Mouse (Mus musculus) hindbrain, embryonic 14.5 days (tissue): ENCODE results near the gene Fgf2. TPM values are rescaled to one million over a fixed set of nuclear protein-coding genes. Genes with fewer than 3 reads are reported as not detected.

Source experiments
- ATAC-seq: fragments of 200-750 bp; cut with Nextera tagmentation; 2 replicates; pipeline ENCODE4 v1.8.0; 2017; ENCODE audit warnings: moderate number of reproducible peaks, mild to moderate bottlenecking, moderate TSS enrichment, moderate library complexity; ENCODE audit not compliant: low FRiP score
- DNase-seq: peaks from one replicate; pipeline ENCODE4 v3.0.0-alpha.2; 2015; ENCODE audit warnings: low spot score
- H3K27ac ChIP-seq: fragments of 300-500 bp; sonication (generic); 2 replicates; pipeline ENCODE4 v1.5.1; 2014; ENCODE audit warnings: mild to moderate bottlenecking, moderate library complexity
- H3K27me3 ChIP-seq: fragments of 300-500 bp; sonication (generic); 2 replicates; pipeline ENCODE4 v1.6.1; 2014; ENCODE audit warnings: mild to moderate bottlenecking, low read length, mixed read lengths; ENCODE audit not compliant: control insufficient read depth, insufficient read depth
- H3K36me3 ChIP-seq: fragments of 300-500 bp; sonication (generic); replicated peaks from 2 replicates; pipeline ENCODE4 v1.6.1; 2014; ENCODE audit not compliant: control insufficient read depth, insufficient read depth
- H3K4me1 ChIP-seq: fragments of 300-500 bp; sonication (generic); replicated peaks from 2 replicates; pipeline ENCODE4 v1.6.1; 2014; ENCODE audit warnings: antibody characterized with exemption, low read length, mixed read lengths; ENCODE audit not compliant: control insufficient read depth, insufficient read depth
- H3K4me2 ChIP-seq: fragments of 300-500 bp; sonication (generic); replicated peaks from 2 replicates; pipeline ENCODE4 v1.6.1; 2014; ENCODE audit warnings: mild to moderate bottlenecking, moderate library complexity
- H3K4me3 ChIP-seq: fragments of 300-500 bp; sonication (generic); replicated peaks from 2 replicates; pipeline ENCODE4 v1.5.1; 2014; ENCODE audit warnings: mild to moderate bottlenecking, low read length
- H3K9ac ChIP-seq: fragments of 300-500 bp; sonication (generic); 2 replicates; pipeline ENCODE4 v1.6.1; 2014
- H3K9me3 ChIP-seq: fragments of 300-500 bp; sonication (generic); 2 replicates; pipeline ENCODE4 v1.6.1; 2016; ENCODE audit warnings: low read length; ENCODE audit not compliant: control insufficient read depth
- WGBS: fragments of 180-500 bp; shearing (Covaris S2); extraction: QIAGEN DNeasy Blood & Tissue Kit; methylation state at CpG from one replicate; pipeline ENCODE4 v1.1.7; 2014; 5-methylcytosine and 5-hydroxymethylcytosine counted together
- polyA plus RNA-seq: library from polyadenylated mRNA; unstranded; fragments of >200 nt; fragmentation: Nextera tagmentation; extraction: Ambion mirVana; gene quantifications from 2 replicates; pipeline ENCODE4 v1.2.1, GENCODE M21; 2014

The Fgf2 gene
- 1.1 and 1.5 TPM in 2 replicates for polyA plus RNA-seq

DNA sequence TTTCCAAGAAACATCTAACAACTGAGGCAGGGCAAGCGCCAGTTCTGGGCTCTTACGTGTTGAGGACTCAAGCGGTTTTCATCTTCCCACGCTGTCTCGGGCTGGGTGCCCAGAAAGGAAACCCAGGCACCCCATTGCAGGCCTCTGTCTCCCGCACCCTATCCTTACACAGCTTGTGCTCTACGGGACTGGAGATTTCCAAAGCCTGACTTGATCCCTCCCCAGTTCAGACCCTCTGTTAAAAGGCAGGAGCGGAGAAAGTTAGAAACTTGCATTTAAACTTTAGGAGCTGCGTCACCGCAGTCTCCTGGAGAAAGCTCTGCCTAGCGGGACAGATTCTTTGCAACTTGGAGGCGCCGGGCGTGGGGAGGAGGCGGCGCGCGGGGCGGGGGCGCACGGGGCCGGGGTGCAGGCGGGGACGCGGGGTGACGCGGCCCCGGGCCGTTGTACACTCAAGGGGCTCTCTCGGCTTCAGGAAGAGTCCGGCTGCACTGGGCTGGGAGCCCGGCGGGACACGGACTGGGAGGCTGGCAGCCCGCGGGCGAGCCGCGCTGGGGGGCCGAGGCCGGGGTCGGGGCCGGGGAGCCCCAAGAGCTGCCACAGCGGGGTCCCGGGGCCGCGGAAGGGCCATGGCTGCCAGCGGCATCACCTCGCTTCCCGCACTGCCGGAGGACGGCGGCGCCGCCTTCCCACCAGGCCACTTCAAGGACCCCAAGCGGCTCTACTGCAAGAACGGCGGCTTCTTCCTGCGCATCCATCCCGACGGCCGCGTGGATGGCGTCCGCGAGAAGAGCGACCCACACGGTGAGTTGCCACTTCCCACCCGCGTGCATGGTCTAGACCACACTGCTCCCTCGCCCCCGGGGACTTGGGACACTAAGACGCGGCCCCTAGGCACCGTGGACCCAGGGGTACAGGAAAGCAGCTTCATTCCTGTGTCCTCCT is at the start of gene Fgf2:
Fgf2 (plus strand) TSS at position 126 of the 945 bp plus-strand sequence.
- Histone ChIP-seq H3K27me3 (peaks cover 26% of the 10 kb centered on the region), H3K9ac (peak within 1 kb of the TSS; percentile 61), H3K36me3 (no peaks in the 10 kb centered on the region), H3K4me3 (peak within 1 kb of the TSS; percentile 70), H3K27ac (no peak within 1 kb of the TSS), H3K9me3 (no peaks in the 10 kb centered on the region), H3K4me2 (peak within 1 kb of the TSS; percentile 100), H3K4me1 (peaks cover 12% of the 10 kb centered on the region)
- ATAC-seq (peak; percentile 77), DNase-seq (peak; percentile 34)
- 1% methylated on average over 65 of the region's 75 CpGs for WGBS

DNA sequence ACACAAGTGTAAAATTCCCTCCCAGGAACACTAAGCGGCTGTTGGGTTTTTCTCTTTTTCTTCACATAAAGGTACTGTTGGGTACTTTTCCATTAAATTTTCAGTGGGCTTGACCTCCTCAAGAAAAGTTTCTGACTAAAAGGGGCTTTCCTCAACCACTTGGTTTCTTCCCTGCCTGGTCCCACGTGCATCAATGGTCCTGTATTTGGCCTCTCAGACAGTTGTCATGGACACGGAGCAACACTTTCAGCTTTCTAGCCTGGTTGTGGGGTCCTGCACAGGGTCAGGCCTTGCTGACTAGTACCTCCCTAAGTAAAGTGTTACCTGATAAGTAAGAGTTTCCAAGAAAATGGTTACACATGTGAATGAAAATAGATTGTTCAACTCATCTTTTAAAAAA is 48.7 kb upstream of the Fgf2 start:
- Histone ChIP-seq H3K4me3 (no peak overlapping the region), H3K27ac (no peak overlapping the region), H3K4me2 (no peak overlapping the region), H3K27me3 (no peaks in the 10 kb centered on the region), H3K9ac (no peak overlapping the region), H3K4me1 (no peaks in the 10 kb centered on the region), H3K36me3 (no peaks in the 10 kb centered on the region), H3K9me3 (no peaks in the 10 kb centered on the region)
- ATAC-seq (no peak), DNase-seq (no peak)
- 68% methylated on average over 3 of the region's 3 CpGs for WGBS

DNA sequence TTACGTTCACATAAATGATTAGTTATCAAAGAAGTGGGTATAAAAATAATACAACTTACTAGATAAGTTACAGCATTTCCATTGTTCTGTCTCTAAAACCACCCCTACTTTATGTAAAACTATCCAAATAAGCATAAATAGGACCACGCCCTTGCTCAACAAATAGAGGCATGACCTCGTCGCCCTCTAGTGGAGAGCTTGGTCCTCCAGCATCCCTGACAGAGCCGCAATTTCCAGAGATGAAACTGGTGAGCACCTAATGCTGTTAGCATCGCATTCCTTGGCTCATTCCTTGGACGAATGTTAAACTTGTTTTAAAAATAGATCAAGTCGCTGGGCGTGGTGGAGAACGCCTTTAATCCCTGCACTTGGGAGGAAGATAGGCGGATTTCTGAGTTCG is 45.5 kb upstream of the Fgf2 start:
- no peaks in the 10 kb centered on the region for H3K36me3 ChIP-seq

DNA sequence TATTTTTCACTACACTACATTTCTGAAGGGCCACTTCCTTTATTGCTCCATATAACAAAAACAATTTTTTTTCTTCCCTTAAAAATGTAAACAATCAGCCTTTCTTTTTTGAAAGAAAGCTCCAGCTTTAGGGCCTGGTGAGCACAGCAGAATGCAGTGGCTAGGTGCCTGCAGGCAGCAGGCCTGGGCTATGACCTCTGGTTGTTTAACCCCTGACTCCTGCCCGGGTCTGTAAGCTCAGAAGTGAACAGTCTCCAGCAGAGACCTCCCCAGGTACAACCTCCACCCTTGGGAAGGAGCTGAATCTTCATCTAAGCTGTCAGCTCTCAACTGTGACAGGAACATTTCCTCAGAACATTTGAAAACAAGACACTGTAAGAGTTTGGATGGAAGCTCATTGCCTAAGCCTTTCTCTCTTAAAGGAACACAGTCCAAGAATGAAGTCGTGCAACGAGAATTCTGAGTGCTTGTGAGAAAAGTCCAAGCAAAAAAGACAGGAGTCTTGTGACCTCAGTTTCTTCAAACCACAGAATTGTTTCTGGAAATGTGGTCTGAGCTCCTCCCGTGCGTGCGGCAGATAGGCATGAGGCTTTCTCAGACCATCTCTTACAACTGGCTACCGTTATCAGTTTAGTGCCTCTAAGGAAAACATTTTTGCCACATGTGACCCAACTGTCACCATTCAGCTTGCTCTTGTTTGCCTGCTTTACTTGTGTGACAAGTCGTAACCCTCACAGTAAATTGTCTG is 44.6 kb upstream of the Fgf2 start:
- Histone ChIP-seq H3K4me3 (no peak overlapping the region), H3K27me3 (no peaks in the 10 kb centered on the region), H3K27ac (no peak overlapping the region), H3K36me3 (no peaks in the 10 kb centered on the region), H3K9ac (no peak overlapping the region), H3K4me2 (no peak overlapping the region), H3K9me3 (no peaks in the 10 kb centered on the region), H3K4me1 (no peaks in the 10 kb centered on the region)
- DNase-seq (no peak), ATAC-seq (no peak)
- 75% methylated on average over 8 of the region's 8 CpGs for WGBS

More for the DNA sequence above, 45.5 kb upstream of the Fgf2 start:
- Histone ChIP-seq H3K9me3 (no peaks in the 10 kb centered on the region), H3K27ac (no peak overlapping the region), H3K9ac (no peak overlapping the region), H3K4me2 (no peak overlapping the region), H3K4me3 (no peak overlapping the region), H3K4me1 (no peaks in the 10 kb centered on the region), H3K27me3 (no peaks in the 10 kb centered on the region)
- ATAC-seq (no peak), DNase-seq (peak; percentile 47)
- 43% methylated on average over 12 of the region's 12 CpGs for WGBS

DNA sequence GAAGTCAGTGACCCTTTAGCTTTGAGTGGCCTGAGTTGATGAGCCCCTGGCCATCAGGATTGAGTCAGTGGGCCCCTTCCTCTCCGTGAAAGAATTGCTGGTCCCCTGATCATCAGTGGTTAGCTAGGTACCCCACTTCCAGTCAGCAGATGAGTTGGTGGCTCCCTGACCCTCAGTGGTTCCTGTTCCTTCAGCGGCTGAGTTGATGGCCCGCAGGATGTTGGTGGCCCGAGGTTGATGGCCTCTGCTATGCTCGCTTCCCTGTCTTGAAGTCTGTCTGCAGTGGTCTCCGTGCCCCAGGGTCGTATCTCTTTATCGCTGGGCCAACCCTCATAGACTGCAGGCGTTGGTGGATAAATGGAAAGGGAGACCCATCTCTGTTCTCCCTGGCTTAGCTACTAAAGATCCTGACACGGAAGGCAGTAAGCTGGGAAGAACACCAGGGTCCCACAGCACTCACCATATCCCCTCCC is 36.2 kb upstream of the Fgf2 start:
- H3K4me1 ChIP-seq, result peaks cover 7% of the 10 kb centered on the region; the same call in 1 of the 2 replicates
- H3K9me3 ChIP-seq, result no peaks in the 10 kb centered on the region
- no peak; the same call in 1 of the 2 replicates for ATAC-seq
- peak overlapping the region; percentile 68 for H3K4me2 ChIP-seq
- no peak for DNase-seq
- H3K4me3 ChIP-seq, result peak overlapping the region; percentile 81
- no peaks in the 10 kb centered on the region for H3K36me3 ChIP-seq
- 2% methylated on average over 10 of the region's 10 CpGs for WGBS
- H3K27ac ChIP-seq, result 0 out of 2 replicates have a peak overlapping the region, but pooled peaks have one; percentile 22
- no peaks in the 10 kb centered on the region for H3K27me3 ChIP-seq
- peak overlapping the region; percentile 88 for H3K9ac ChIP-seq

DNA sequence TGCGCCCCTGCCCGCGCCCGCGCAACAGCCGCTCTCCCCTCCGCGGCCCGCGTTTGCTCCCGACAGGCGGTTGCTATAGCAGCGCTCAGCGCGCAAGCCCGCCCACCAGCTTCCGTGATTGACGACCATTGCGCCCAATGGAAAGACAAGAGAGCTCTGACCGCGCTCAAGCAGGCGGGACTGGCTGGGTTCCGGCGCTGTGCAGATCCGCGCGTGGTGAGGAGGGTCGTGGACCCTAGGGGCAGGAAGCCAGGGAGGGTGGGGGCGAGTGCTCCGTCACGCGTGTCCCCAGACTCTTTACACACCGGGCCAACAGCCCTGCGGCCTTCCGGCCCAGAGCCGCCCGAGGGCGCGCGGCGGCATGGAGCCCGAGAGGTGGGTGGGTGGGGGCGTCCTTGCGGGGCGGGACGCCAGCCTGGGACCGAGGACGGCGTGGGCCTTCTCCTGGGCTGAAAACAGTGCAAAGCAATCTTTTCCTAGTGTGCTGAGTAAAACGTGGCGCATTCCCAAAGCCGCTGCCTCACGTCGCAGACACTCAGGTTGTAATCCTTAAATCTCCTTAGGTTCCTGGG is 35.7 kb upstream of the Fgf2 start, which contains the start of the genes Bbs12 and Cetn4:
Bbs12 (plus strand) TSS at position 185 of the 572 bp plus-strand sequence.
Cetn4 (minus strand) TSS at position 339 of the 572 bp plus-strand sequence.
- H3K9ac ChIP-seq, result peak within 1 kb of the TSS; percentile 88
- WGBS, result under 1% methylated on average over 53 of the region's 54 CpGs
- peak within 1 kb of the TSS; percentile 81 for H3K4me3 ChIP-seq
- no peaks in the 10 kb centered on the region for H3K36me3 ChIP-seq
- no peaks in the 10 kb centered on the region for H3K27me3 ChIP-seq
- ATAC-seq, result peak; percentile 100
- peak; percentile 99 for DNase-seq
- peaks cover 7% of the 10 kb centered on the region; the same call in 1 of the 2 replicates for H3K4me1 ChIP-seq
- H3K27ac ChIP-seq, result peak within 1 kb of the TSS; percentile 82
- no peaks in the 10 kb centered on the region for H3K9me3 ChIP-seq
- peak within 1 kb of the TSS; percentile 68 for H3K4me2 ChIP-seq

DNA sequence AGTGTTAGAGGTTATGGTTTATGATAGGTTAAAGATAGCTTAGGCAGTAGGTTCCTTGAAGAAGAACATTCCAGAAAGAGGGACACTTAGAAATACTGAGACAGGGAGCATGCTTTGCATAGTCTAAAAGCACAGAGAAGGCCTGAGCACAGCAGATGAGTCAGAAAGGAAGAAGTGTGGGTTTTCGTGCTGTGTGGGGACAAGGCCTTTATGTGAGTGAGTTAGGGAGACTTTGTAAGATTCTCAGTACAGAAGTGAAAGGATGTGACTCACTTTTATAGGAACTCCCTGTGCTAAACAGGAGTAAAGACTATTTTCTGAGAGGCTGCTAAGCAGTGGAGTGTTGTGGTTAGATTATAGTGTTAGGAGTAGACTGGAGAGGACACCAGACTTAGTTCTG is 34.8 kb upstream of the Fgf2 start:
- no peaks in the 10 kb centered on the region for H3K27me3 ChIP-seq

GRCm38 (mm10) chr3:37316233-37316632 is 31.9 kb upstream of the Fgf2 start:
- no peak overlapping the region for H3K27ac ChIP-seq
- DNase-seq (no peak), ATAC-seq (no peak)
- 98% methylated on average over 1 of the region's 1 CpGs for WGBS
- H3K4me2 ChIP-seq, result no peak overlapping the region
- H3K36me3 ChIP-seq, result peaks cover 7% of the 10 kb centered on the region; the same call in 1 of the 2 replicates
- no peaks in the 10 kb centered on the region for H3K27me3 ChIP-seq
- H3K4me3 ChIP-seq, result no peak overlapping the region
- no peaks in the 10 kb centered on the region for H3K9me3 ChIP-seq
- peaks cover 7% of the 10 kb centered on the region; the same call in 1 of the 2 replicates for H3K4me1 ChIP-seq
- H3K9ac ChIP-seq, result no peak overlapping the region

More for the DNA sequence above, 34.8 kb upstream of the Fgf2 start:
- H3K4me2 ChIP-seq, result peak overlapping the region; percentile 68
- peak overlapping the region; percentile 81 for H3K4me3 ChIP-seq
- 59% methylated on average over 1 of the region's 1 CpGs for WGBS
- no peak overlapping the region for H3K27ac ChIP-seq
- peak overlapping the region; percentile 88 for H3K9ac ChIP-seq
- H3K4me1 ChIP-seq, result peaks cover 7% of the 10 kb centered on the region; the same call in 1 of the 2 replicates
- H3K36me3 ChIP-seq, result no peaks in the 10 kb centered on the region
- no peak for DNase-seq
- H3K9me3 ChIP-seq, result no peaks in the 10 kb centered on the region
- ATAC-seq, result no peak
